ENCODE assay signal across 15 mouse cellular contexts in genomic region chr6:89684231-89684630, GRCm38 (mm10). TPM values are rescaled to one million over a fixed set of nuclear protein-coding genes. Genes with fewer than 3 reads are reported as not detected.
DNase-seq lines count a peak whose midpoint lies in the region; ATAC-seq and TF ChIP-seq lines count a peak whose summit lies in the region.
"Had no signal": no experiment of that assay in that cellular context is flagged by ENCODE, and none has a peak within 500 bp of the region (broad histone marks: within the 10 kb centered on the region; RNA-seq: fewer than 3 reads in every experiment).

No protein-coding gene starts in this region.

- POLR2A ChIA-PET in Patski (lab: Charles Lee): no interaction called here

- no peaks in the 10 kb centered on the region for H3K27me3 ChIP-seq in Patski

- DNase-seq in embryo, embryonic 10.5 days (ENCODE audit: low spot score): peak; percentile 9
- DNase-seq in embryo, embryonic 9.5 days (ENCODE audit: extremely low spot score): no peak
- DNase-seq in kidney, adult 9 months: peak; percentile 14
- no peak for DNase-seq in kidney, adult 18-20 months
- DNase-seq in 3T3-L1 (ENCODE audit: low read depth, low spot score) (peak; percentile 83), Patski (ENCODE audit: low read depth, low spot score) (no peak)
- DNase-seq in right cerebral cortex, adult 18-20 months: no peak
- no peak for DNase-seq in layer of hippocampus, postnatal 14 days (ENCODE audit: low spot score in 2 of 2)
- DNase-seq: gastrocnemius, postnatal 25 days; heart, postnatal 14 days had no signal

- in situ Hi-C loops in Patski (cut with MboI; ENCODE audit: low pct_unique_long_range_greater_than_20kb): loop anchor here (10.0 kb wide), 4 partner anchors 301 to 841 kb away; partner anchors contain the start of gene Chst13

- ATAC-seq in Patski: no peak

- TF ChIP-seq CTCF in Patski (IDR thresholded peaks at IDR 0.05): peak; percentile 68

- CTCF ChIA-PET in Patski (lab: Charles Lee): interaction anchor here (0.7 kb wide), 2 partner anchors 11 to 741 kb away, joined by 3 read pairs; no protein-coding TSS in a partner anchor

RNA-seq across cellular contexts. Expression of gene Vmn1r40, which starts 23.1 kb away (rescaled TPM):
- polyA plus RNA-seq in Patski (2021): 0.14 TPM
- not detected for total RNA-seq in layer of hippocampus, postnatal 14 days (2021)
- total RNA-seq: common myeloid progenitor, adult 5-6 weeks; gastrocnemius, postnatal 25 days; heart, postnatal 14 days; left cerebral cortex, postnatal 25 days had no signal
- polyA plus RNA-seq: lung, embryonic 16.5 days; small intestine, adult 2 months had no signal

RNA-seq across cellular contexts. Expression of gene Txnrd3, which starts 40.4 kb away (rescaled TPM):
- 26.7 TPM for polyA plus RNA-seq in Patski (2021)
- 1 to 10 TPM; 4.8 to 5.2 TPM for total RNA-seq in layer of hippocampus, postnatal 14 days (2021)

RNA-seq across cellular contexts. Expression of gene Vmn1r41, which starts 56.3 kb away (rescaled TPM):
- not detected for polyA plus RNA-seq in Patski (2021)
- total RNA-seq in layer of hippocampus, postnatal 14 days (2021): not detected
- total RNA-seq: common myeloid progenitor, adult 5-6 weeks; gastrocnemius, postnatal 25 days; heart, postnatal 14 days; left cerebral cortex, postnatal 25 days had no signal
- polyA plus RNA-seq: lung, embryonic 16.5 days; small intestine, adult 2 months; testis, adult 2 months had no signal

Comparison
In these comparisons a context has a peak if more than half of its experiments do, and no peak if none do; other contexts are left out.
1. DNase-seq: peak in embryo, embryonic 10.5 days (single experiment), kidney, adult 9 months (single experiment) and 3T3-L1 (single experiment); none in embryo, embryonic 9.5 days (single experiment), kidney, adult 18-20 months (single experiment), Patski (single experiment), right cerebral cortex, adult 18-20 months (single experiment) and layer of hippocampus, postnatal 14 days (0 of 2).